Mouse (Mus musculus): ENCODE results near the gene Mrrf. TPM values are rescaled to one million over a fixed set of nuclear protein-coding genes. Genes with fewer than 3 reads are reported as not detected.
A peak's percentile ranks its signal among the peaks of the same experiment; 100 is the strongest.

Gene Mrrf
- polyA plus RNA-seq, 1 experiment from 2014 or later, result 30.6 TPM

DNA sequence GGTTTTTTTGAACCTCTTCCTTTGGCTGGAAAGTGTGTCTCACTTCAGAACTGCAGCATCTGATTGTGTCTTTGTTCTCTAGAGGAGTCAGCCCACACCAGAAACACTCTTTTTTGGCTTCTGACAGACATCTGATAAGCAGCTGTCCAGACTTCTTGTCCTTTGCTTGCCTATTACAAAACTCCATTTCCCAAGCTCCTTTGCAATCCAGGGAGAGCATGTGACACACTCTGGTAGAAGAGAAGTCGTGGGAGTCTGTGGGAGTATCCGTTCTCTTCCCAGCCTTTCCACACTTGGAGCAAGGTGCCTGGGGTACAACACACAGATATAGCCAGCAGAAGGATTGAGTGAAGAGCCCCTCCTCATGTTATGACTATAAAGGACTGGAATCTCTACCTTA is 88.4 kb downstream of the Mrrf start:
- ATAC-seq (ENCODE audit: low FRiP score, low TSS enrichment) (no peak), DNase-seq (no peak)
- H3K9ac ChIP-seq (replicated peaks; ENCODE audit: low read length), result no peak overlapping the region
- H3K27ac ChIP-seq (replicated peaks; ENCODE audit: low read depth, low read length), result no peak overlapping the region
- no peaks in the 10 kb centered on the region for H3K36me3 ChIP-seq (ENCODE audit: control insufficient read depth, insufficient read depth, low read length)
- no peaks in the 10 kb centered on the region for H3K9me3 ChIP-seq (ENCODE audit: control insufficient read depth, low read length)
- no peak overlapping the region for H3K4me3 ChIP-seq (replicated peaks; ENCODE audit: low read depth, low read length)
- H3K4me2 ChIP-seq (ENCODE audit: low read length), result no peak overlapping the region
- 38% methylated on average over 2 of the region's 2 CpGs for WGBS
- H3K4me1 ChIP-seq (ENCODE audit: control insufficient read depth, insufficient read depth, low read length), result no peaks in the 10 kb centered on the region
- H3K27me3 ChIP-seq (ENCODE audit: control insufficient read depth, insufficient read depth, low read length), result no peaks in the 10 kb centered on the region

DNA sequence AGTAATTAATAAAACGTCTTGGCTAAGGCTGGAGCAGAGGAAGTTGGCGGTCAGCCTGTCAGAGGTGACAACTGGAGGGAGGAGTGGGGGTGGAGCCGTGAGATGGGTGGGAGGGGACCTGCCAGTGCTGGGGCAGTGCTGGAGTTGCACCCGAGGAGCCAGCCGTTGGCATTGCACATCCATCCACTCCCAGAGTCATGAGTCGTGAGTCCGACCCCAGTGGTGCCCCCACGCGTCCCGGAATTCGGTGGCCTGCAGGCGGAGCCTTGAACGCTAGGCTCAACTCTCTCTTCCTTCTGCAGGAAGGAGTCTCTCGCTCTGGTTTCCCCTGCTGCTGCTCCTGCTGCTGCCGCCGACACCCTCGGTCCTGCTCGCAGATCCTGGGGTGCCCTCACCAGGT is 94.2 kb downstream of the Mrrf start, which contains the start of gene Ptgs1:
Ptgs1 (plus strand) TSS at position 61 of the 400 bp plus-strand sequence.
- Histone ChIP-seq H3K4me2 (ENCODE audit: low read length) (peak within 1 kb of the TSS; percentile 59), H3K27me3 (ENCODE audit: control insufficient read depth, insufficient read depth, low read length) (no peaks in the 10 kb centered on the region), H3K9ac (replicated peaks; ENCODE audit: low read length) (peak within 1 kb of the TSS; percentile 36; the same call in 1 of the 2 replicates), H3K36me3 (ENCODE audit: control insufficient read depth, insufficient read depth, low read length) (no peaks in the 10 kb centered on the region), H3K4me3 (replicated peaks; ENCODE audit: low read depth, low read length) (peak within 1 kb of the TSS; percentile 28), H3K27ac (replicated peaks; ENCODE audit: low read depth, low read length) (no peak within 1 kb of the TSS), H3K9me3 (ENCODE audit: control insufficient read depth, low read length) (no peaks in the 10 kb centered on the region), H3K4me1 (ENCODE audit: control insufficient read depth, insufficient read depth, low read length) (peaks cover 6% of the 10 kb centered on the region; the same call in 1 of the 2 replicates)
- under 1% methylated on average over 18 of the region's 18 CpGs for WGBS
- peak; percentile 50 for DNase-seq
- ATAC-seq (ENCODE audit: low FRiP score, low TSS enrichment), result peak; percentile 48; the same call in 1 of the 2 replicates

DNA sequence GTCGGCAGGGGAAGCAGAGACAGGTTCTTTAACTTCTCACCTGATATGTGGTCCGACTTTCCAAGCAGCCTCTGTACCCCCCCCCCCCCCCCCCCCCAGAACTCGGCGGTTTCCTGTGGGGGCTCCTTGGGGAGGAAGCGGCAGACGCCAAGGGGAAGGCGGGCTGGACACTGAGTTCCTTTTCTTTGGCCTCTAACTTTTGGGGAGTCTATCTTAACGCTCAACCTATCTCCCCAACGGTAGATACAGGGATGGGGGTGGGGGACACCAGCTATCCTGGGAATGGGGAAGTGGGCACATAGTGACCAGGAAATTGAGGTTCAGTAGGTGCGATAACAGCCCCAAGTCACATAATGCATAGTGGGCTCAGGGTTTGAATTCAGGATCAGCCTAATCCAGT is 94.8 kb downstream of the Mrrf start:
- ATAC-seq (ENCODE audit: low FRiP score, low TSS enrichment) (no peak), DNase-seq (no peak)
- Histone ChIP-seq H3K4me3 (replicated peaks; ENCODE audit: low read depth, low read length) (peak overlapping the region; percentile 28), H3K9me3 (ENCODE audit: control insufficient read depth, low read length) (no peaks in the 10 kb centered on the region), H3K36me3 (ENCODE audit: control insufficient read depth, insufficient read depth, low read length) (no peaks in the 10 kb centered on the region), H3K27ac (replicated peaks; ENCODE audit: low read depth, low read length) (no peak overlapping the region), H3K4me1 (ENCODE audit: control insufficient read depth, insufficient read depth, low read length) (peaks cover 6% of the 10 kb centered on the region; the same call in 1 of the 2 replicates), H3K9ac (replicated peaks; ENCODE audit: low read length) (peak overlapping the region; percentile 36; the same call in 1 of the 2 replicates), H3K27me3 (ENCODE audit: control insufficient read depth, insufficient read depth, low read length) (no peaks in the 10 kb centered on the region), H3K4me2 (ENCODE audit: low read length) (peak overlapping the region; percentile 59)
- 36% methylated on average over 10 of the region's 10 CpGs for WGBS

DNA sequence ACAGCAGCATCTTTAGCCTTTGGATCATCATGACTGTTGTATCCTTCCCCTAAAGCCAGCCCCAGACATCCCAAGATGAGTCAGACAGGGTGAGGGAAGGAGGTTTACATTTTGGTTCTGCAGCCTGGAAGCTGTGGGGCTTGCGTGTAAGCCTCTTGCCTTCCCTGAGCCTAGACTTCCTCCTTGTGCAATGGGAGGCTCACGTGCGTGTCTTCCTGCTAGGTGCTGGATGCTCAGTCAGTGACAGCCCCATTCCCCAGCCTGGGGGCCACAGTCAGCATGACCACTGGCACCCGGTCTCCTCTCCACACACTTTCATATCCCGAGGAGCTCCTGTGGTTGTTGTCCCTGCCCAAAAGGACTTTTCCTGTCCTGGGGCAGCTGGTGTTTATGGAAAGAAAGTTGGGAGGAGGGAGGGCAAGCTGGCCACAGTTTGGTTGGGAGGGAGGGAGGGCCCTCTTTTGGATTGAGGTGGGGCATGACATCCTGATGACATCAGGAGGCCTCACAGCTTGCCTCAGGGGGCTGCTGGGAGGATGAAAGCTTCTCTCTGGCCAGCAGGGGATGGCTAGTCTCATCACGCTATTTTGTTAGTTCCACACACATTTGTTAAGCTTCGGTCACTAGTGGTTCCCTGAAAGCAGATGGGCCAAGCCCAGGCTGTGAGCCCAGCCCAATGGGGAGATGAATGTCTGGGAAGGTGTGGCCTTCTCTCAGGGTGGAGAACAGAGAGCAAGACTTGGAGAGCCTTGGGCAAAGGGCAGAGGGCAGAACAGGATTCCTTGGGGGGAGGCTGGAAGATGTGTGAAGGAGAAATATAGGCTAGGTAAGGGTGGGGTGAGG is 98.6 kb downstream of the Mrrf start:
- Histone ChIP-seq H3K4me1 (ENCODE audit: control insufficient read depth, insufficient read depth, low read length) (peaks cover 6% of the 10 kb centered on the region; the same call in 1 of the 2 replicates), H3K36me3 (ENCODE audit: control insufficient read depth, insufficient read depth, low read length) (no peaks in the 10 kb centered on the region), H3K27me3 (ENCODE audit: control insufficient read depth, insufficient read depth, low read length) (no peaks in the 10 kb centered on the region), H3K4me2 (ENCODE audit: low read length) (no peak overlapping the region), H3K9ac (replicated peaks; ENCODE audit: low read length) (no peak overlapping the region), H3K27ac (replicated peaks; ENCODE audit: low read depth, low read length) (no peak overlapping the region), H3K9me3 (ENCODE audit: control insufficient read depth, low read length) (no peaks in the 10 kb centered on the region), H3K4me3 (replicated peaks; ENCODE audit: low read depth, low read length) (no peak overlapping the region)
- DNase-seq, result no peak
- 68% methylated on average over 7 of the region's 7 CpGs for WGBS
- no peak for ATAC-seq (ENCODE audit: low FRiP score, low TSS enrichment)

DNA sequence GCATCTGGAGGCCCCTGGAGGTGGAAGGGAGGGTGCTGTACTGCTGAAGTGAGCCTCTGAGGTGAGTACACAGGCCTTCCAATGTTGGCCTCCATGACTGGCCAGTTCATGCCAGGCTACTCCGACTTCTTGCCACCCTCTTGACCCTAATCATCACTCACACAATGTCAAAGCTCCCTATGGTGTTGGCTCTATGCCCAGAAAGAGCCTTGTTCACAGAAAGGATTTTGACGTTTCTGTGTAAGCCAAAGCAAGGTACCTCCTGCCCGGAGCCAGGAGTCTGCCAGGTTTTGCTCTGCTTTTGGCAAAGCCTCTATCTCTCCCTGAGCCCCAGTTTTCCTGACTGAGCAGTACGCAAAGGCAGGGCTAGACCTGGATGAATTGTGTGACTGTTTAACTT is 99.7 kb downstream of the Mrrf start:
- Histone ChIP-seq H3K4me1 (ENCODE audit: control insufficient read depth, insufficient read depth, low read length) (no peaks in the 10 kb centered on the region), H3K36me3 (ENCODE audit: control insufficient read depth, insufficient read depth, low read length) (no peaks in the 10 kb centered on the region), H3K4me3 (replicated peaks; ENCODE audit: low read depth, low read length) (no peak overlapping the region), H3K9ac (replicated peaks; ENCODE audit: low read length) (no peak overlapping the region), H3K4me2 (ENCODE audit: low read length) (no peak overlapping the region), H3K27ac (replicated peaks; ENCODE audit: low read depth, low read length) (no peak overlapping the region), H3K27me3 (ENCODE audit: control insufficient read depth, insufficient read depth, low read length) (no peaks in the 10 kb centered on the region), H3K9me3 (ENCODE audit: control insufficient read depth, low read length) (no peaks in the 10 kb centered on the region)
- ATAC-seq (ENCODE audit: low FRiP score, low TSS enrichment) (no peak), DNase-seq (peak; percentile 52)
- WGBS, result 50% methylated on average over 4 of the region's 4 CpGs

DNA sequence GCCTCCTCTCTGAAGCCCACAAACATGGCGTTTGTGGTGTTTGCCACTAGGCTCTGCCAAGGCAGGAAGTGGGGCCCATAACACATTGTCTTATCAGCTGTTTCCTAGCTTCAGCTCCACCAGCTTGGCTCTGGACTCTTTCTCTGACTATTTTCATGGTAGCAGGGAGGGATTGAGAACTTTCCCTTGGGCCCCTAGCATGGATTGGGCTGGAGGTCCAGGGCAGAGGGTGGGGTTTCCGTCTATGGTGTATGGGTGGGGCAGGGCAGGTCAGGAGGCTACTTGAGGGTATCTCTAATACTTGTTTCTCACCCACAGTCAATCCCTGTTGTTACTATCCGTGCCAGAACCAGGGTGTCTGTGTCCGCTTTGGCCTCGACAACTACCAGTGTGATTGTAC is 100.7 kb downstream of the Mrrf start:
- Histone ChIP-seq H3K4me2 (ENCODE audit: low read length) (no peak overlapping the region), H3K36me3 (ENCODE audit: control insufficient read depth, insufficient read depth, low read length) (no peaks in the 10 kb centered on the region), H3K4me3 (replicated peaks; ENCODE audit: low read depth, low read length) (no peak overlapping the region), H3K4me1 (ENCODE audit: control insufficient read depth, insufficient read depth, low read length) (no peaks in the 10 kb centered on the region), H3K9me3 (ENCODE audit: control insufficient read depth, low read length) (no peaks in the 10 kb centered on the region), H3K9ac (replicated peaks; ENCODE audit: low read length) (no peak overlapping the region), H3K27ac (replicated peaks; ENCODE audit: low read depth, low read length) (no peak overlapping the region), H3K27me3 (ENCODE audit: control insufficient read depth, insufficient read depth, low read length) (no peaks in the 10 kb centered on the region)
- WGBS, result 94% methylated on average over 5 of the region's 5 CpGs
- ATAC-seq (ENCODE audit: low FRiP score, low TSS enrichment) (no peak), DNase-seq (no peak)

DNA sequence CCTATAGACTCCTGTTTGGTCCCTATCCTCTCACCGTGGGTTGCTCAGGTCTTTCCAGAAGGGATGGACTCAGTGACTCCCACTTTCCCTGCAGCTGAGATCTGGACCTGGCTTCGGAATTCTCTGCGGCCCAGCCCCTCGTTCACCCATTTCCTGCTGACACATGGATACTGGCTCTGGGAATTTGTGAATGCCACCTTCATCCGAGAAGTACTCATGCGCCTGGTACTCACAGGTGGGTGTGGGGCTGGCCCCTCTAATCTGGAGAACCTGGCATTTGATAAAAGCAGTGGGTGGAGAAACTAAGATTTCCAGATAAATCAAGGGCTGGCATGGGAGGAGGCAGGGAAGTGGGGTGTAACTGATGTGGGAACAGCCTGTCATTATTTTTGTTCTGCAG is 101.4 kb downstream of the Mrrf start:
- DNase-seq (no peak), ATAC-seq (ENCODE audit: low FRiP score, low TSS enrichment) (no peak)
- H3K9me3 ChIP-seq (ENCODE audit: control insufficient read depth, low read length), result no peaks in the 10 kb centered on the region
- H3K27me3 ChIP-seq (ENCODE audit: control insufficient read depth, insufficient read depth, low read length), result no peaks in the 10 kb centered on the region
- no peak overlapping the region for H3K9ac ChIP-seq (replicated peaks; ENCODE audit: low read length)
- 93% methylated on average over 6 of the region's 6 CpGs for WGBS
- no peaks in the 10 kb centered on the region for H3K4me1 ChIP-seq (ENCODE audit: control insufficient read depth, insufficient read depth, low read length)
- no peak overlapping the region for H3K27ac ChIP-seq (replicated peaks; ENCODE audit: low read depth, low read length)
- H3K4me3 ChIP-seq (replicated peaks; ENCODE audit: low read depth, low read length), result no peak overlapping the region
- no peaks in the 10 kb centered on the region for H3K36me3 ChIP-seq (ENCODE audit: control insufficient read depth, insufficient read depth, low read length)
- H3K4me2 ChIP-seq (ENCODE audit: low read length), result no peak overlapping the region

DNA sequence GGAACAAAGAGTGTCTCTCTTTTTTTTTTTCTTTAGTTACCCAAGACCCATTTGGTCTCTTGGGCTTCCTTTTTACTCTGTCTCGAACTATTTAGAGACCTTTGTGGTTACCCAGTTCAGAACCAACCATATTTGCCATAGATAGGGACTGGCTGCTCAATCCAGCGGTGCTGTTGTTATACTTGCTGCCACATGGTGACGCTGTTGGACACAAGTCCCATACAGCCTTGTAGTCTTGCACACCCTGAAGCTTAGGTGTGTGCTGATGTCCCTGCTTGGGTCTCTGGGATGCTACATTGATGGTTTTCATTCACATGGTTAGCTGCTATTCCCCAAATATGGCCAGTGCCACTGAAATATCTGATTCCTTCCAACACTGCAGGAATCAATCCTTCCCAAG is 102.3 kb downstream of the Mrrf start:
- H3K27ac ChIP-seq (replicated peaks; ENCODE audit: low read depth, low read length), result no peak overlapping the region
- ATAC-seq (ENCODE audit: low FRiP score, low TSS enrichment) (no peak), DNase-seq (no peak)
- 79% methylated on average over 3 of the region's 3 CpGs for WGBS
- H3K27me3 ChIP-seq (ENCODE audit: control insufficient read depth, insufficient read depth, low read length), result no peaks in the 10 kb centered on the region
- H3K4me2 ChIP-seq (ENCODE audit: low read length), result no peak overlapping the region
- H3K4me1 ChIP-seq (ENCODE audit: control insufficient read depth, insufficient read depth, low read length), result no peaks in the 10 kb centered on the region
- no peaks in the 10 kb centered on the region for H3K9me3 ChIP-seq (ENCODE audit: control insufficient read depth, low read length)
- no peak overlapping the region for H3K4me3 ChIP-seq (replicated peaks; ENCODE audit: low read depth, low read length)
- no peak overlapping the region for H3K9ac ChIP-seq (replicated peaks; ENCODE audit: low read length)
- H3K36me3 ChIP-seq (ENCODE audit: control insufficient read depth, insufficient read depth, low read length), result no peaks in the 10 kb centered on the region

DNA sequence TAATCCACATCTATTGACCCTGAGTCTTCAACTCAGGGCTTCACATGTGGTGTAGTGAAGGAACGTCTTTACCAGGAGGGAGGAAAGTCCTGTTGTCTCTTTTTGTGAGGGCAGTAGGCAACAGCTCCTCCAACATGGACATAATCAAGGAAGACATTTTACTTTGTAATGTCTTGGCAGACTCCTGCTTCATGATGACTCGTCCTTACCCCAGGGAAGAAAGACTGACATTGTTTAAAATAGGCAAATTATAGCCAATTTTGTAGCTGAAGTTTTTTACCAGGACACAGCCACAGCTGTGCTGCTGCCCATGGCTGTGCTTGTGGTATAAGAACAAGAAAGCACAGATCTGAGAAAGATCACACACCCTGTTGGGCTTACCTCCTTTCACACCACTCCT is 102.8 kb downstream of the Mrrf start:
- H3K4me3 ChIP-seq (replicated peaks; ENCODE audit: low read depth, low read length), result no peak overlapping the region
- no peak overlapping the region for H3K4me2 ChIP-seq (ENCODE audit: low read length)
- H3K9me3 ChIP-seq (ENCODE audit: control insufficient read depth, low read length), result no peaks in the 10 kb centered on the region
- no peaks in the 10 kb centered on the region for H3K36me3 ChIP-seq (ENCODE audit: control insufficient read depth, insufficient read depth, low read length)
- H3K27ac ChIP-seq (replicated peaks; ENCODE audit: low read depth, low read length), result no peak overlapping the region
- H3K9ac ChIP-seq (replicated peaks; ENCODE audit: low read length), result no peak overlapping the region
- ATAC-seq (ENCODE audit: low FRiP score, low TSS enrichment), result no peak
- no peaks in the 10 kb centered on the region for H3K27me3 ChIP-seq (ENCODE audit: control insufficient read depth, insufficient read depth, low read length)
- no peak for DNase-seq
- 89% methylated on average over 2 of the region's 2 CpGs for WGBS
- H3K4me1 ChIP-seq (ENCODE audit: control insufficient read depth, insufficient read depth, low read length), result no peaks in the 10 kb centered on the region

All from midbrain, embryonic 14.5 days (tissue).